Comparison of ENCODE assay signal across 24 mouse cellular contexts in the genomic region with DNA sequence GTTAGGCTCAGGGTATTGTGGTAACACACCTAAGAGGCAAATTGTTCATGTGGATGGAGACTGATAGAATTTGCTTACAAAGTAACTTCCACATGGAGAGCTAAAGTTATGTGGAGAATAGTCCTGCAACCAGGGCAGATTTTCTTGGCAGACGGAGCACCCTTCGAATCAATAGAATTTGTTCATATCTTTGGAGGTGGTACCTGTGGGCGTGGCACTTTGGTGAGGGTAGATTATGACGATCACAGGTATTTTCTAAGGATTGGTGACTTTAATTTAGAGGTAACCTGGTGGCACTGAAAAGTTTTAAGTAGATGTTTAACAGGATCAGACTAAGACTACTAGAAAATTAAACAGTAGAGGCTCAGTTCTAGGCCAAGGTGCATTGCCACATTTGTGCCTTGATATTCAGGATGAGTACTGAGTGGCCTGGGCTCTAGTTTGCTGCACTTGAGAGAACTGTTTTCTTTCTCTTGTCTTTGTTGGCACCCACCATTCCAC.
"Had no signal": no experiment of that assay in that cellular context is flagged by ENCODE, and none has a peak within 500 bp of the region (broad histone marks: within the 10 kb centered on the region; RNA-seq: fewer than 3 reads in every experiment).

No protein-coding gene starts in this region.

- H3K4me3 ChIP-seq: heart, embryonic 13.5 days; heart, embryonic 15.5 days; hindbrain, embryonic 13.5 days; hindbrain, embryonic 15.5 days; limb, embryonic 13.5 days; limb, embryonic 15.5 days had no signal

- H3K4me1 ChIP-seq: hindbrain, embryonic 13.5 days; hindbrain, embryonic 15.5 days; limb, embryonic 15.5 days had no signal

- H3K27me3 ChIP-seq: heart, embryonic 13.5 days; heart, embryonic 15.5 days; hindbrain, embryonic 13.5 days; hindbrain, embryonic 15.5 days; limb, embryonic 13.5 days; limb, embryonic 15.5 days had no signal

- H3K9me3 ChIP-seq: heart, embryonic 13.5 days; heart, embryonic 15.5 days; hindbrain, embryonic 13.5 days; hindbrain, embryonic 15.5 days; limb, embryonic 13.5 days; limb, embryonic 15.5 days had no signal

- H3K9ac ChIP-seq: forebrain, postnatal 0 days; heart, embryonic 13.5 days; heart, embryonic 15.5 days; hindbrain, embryonic 13.5 days; hindbrain, embryonic 15.5 days; limb, embryonic 13.5 days; limb, embryonic 15.5 days; liver, embryonic 14.5 days had no signal

- ATAC-seq: forebrain, postnatal 0 days; hindbrain, postnatal 0 days; intestine, embryonic 16.5 days had no signal

- H3K36me3 ChIP-seq: heart, embryonic 13.5 days; heart, embryonic 15.5 days; hindbrain, embryonic 13.5 days; hindbrain, embryonic 15.5 days; limb, embryonic 13.5 days; limb, embryonic 15.5 days had no signal

- H3K27ac ChIP-seq: heart, embryonic 13.5 days; heart, embryonic 15.5 days; hindbrain, embryonic 13.5 days; hindbrain, embryonic 15.5 days; hindbrain, postnatal 0 days; limb, embryonic 13.5 days; limb, embryonic 15.5 days; liver, embryonic 14.5 days had no signal

- DNase-seq: forebrain, postnatal 0 days; gastrocnemius, postnatal 14 days; gastrocnemius, postnatal 36 days; heart, adult 18-20 months; heart, postnatal 14 days; heart, postnatal 36 days; kidney, adult 11 months; kidney, adult 8-10 months; kidney, postnatal 10 days; kidney, postnatal 25 days; layer of hippocampus, adult 9-11 months; layer of hippocampus, postnatal 36 days; left cerebral cortex, postnatal 4 days had no signal

- H3K4me2 ChIP-seq: heart, embryonic 11.5 days; heart, embryonic 13.5 days; heart, embryonic 15.5 days; hindbrain, embryonic 13.5 days; hindbrain, embryonic 15.5 days; limb, embryonic 13.5 days; limb, embryonic 15.5 days; liver, embryonic 11.5 days had no signal
